Mouse (Mus musculus) embryo, embryonic 10 days (tissue): ENCODE data around the gene Olfr1181.
"Not testable (repeated sequence)": the region's sequence is repeated elsewhere in the genome, so short reads cannot be mapped to it uniquely, and the experiment has no call there.

ENCODE experiments used
- DNase-seq: peaks from one replicate; pipeline ENCODE4 v3.0.0-alpha.2; 2015; ENCODE audit warnings: low spot score

The Olfr1181 gene

GRCm38 (mm10) chr2:88426071-88426470, at the start of gene Olfr1181:
TSS of gene Olfr1181 (minus strand) at chr2:88426171.
- DNase-seq, result no peak

- DNase-seq, result not testable (repeated sequence)
Observed at GRCm38 (mm10) chr2:88454567-88454966, 28.6 kb upstream of the Olfr1181 start, which contains the start of gene Olfr1183. TSS of gene Olfr1183 (plus strand) at chr2:88454867.

GRCm38 (mm10) chr2:88449031-88449430, 23.1 kb upstream of the Olfr1181 start, which contains the start of gene Gm13757:
TSS of gene Gm13757 (minus strand) at chr2:88449131.
- DNase-seq, result no peak

- no peak for DNase-seq
Observed at GRCm38 (mm10) chr2:88419051-88419450, 6.9 kb downstream of the Olfr1181 start, which contains the start of gene Olfr1180. TSS of gene Olfr1180 (minus strand) at chr2:88419151.

- DNase-seq, result no peak
Observed at GRCm38 (mm10) chr2:88406353-88406752, 19.6 kb downstream of the Olfr1181 start, which contains the start of gene Olfr1179. TSS of gene Olfr1179 (minus strand) at chr2:88406453.

GRCm38 (mm10) chr2:88386762-88387161, 39.2 kb downstream of the Olfr1181 start, which contains the start of gene Olfr1178:
TSS of gene Olfr1178 (plus strand) at chr2:88387062.
- DNase-seq, result no peak
